Mouse (Mus musculus) CH12.LX (cell line): ENCODE results near the gene Spsb2. TPM values are rescaled to one million over a fixed set of nuclear protein-coding genes. Genes with fewer than 3 reads are reported as not detected.

Experiments used
- DNase-seq: peaks from one replicate; pipeline ENCODE4 v3.0.0-alpha.2; 2013; ENCODE audit errors: extremely low read depth
- H3K27ac ChIP-seq: 2 replicates; pipeline ENCODE4 v1.5.1; 2012; ENCODE audit warnings: low read depth, mild to moderate bottlenecking, control low read depth, moderate library complexity; ENCODE audit not compliant: insufficient read depth
- H3K27me3 ChIP-seq: replicated peaks from 2 replicates; pipeline ENCODE3; 2012; ENCODE audit warnings: inconsistent platforms
- H3K36me3 ChIP-seq, 2 experiments: replicated peaks in 1 of 2; 2 replicates each; pipeline versions ENCODE3 to v1.6.1; 2012; ENCODE audit warnings: inconsistent platforms in 1 of 2, low read length in 1 of 2, mild to moderate bottlenecking in 1 of 2, mixed read lengths in 1 of 2, moderate library complexity in 1 of 2; ENCODE audit not compliant: control insufficient read depth in 1 of 2, insufficient read depth in 1 of 2
- H3K4me1 ChIP-seq, 2 experiments: 2 replicates each; pipeline ENCODE4 v1.6.1; 2012; ENCODE audit warnings: inconsistent platforms in 1 of 2, moderate library complexity in 1 of 2; ENCODE audit not compliant: insufficient read depth in 2 of 2, control insufficient read depth in 1 of 2
- H3K4me2 ChIP-seq: 2 replicates; pipeline ENCODE4 v1.6.1; 2012; ENCODE audit warnings: low read depth, mild to moderate bottlenecking, control low read depth; ENCODE audit not compliant: poor library complexity, insufficient read depth, severe bottlenecking
- H3K4me3 ChIP-seq, 3 experiments: fragments of 150-350 bp in 1 of 3; sonication (generic) in 1 of 3; replicated peaks in 1 of 3; 2 replicates each; pipeline versions ENCODE3 to v1.5.1; 2011 to 2012; ENCODE audit warnings: low read depth in 2 of 3, low read length in 2 of 3, mild to moderate bottlenecking in 2 of 3, moderate library complexity in 2 of 3, control low read depth in 1 of 3, improper control_type of control experiment in 1 of 3, inconsistent platforms in 1 of 3, mixed read lengths in 1 of 3; ENCODE audit not compliant: poor library complexity in 1 of 3
- H3K79me2 ChIP-seq: replicated peaks from 2 replicates; pipeline ENCODE4 v1.6.1; 2012; ENCODE audit warnings: mild to moderate bottlenecking, moderate library complexity; ENCODE audit not compliant: control insufficient read depth, poor library complexity, insufficient read depth, severe bottlenecking; ENCODE audit errors: extremely low read depth
- H3K9ac ChIP-seq: 2 replicates; pipeline ENCODE4 v1.6.1; 2012; ENCODE audit warnings: low read depth, mild to moderate bottlenecking, control low read depth, moderate library complexity; ENCODE audit not compliant: insufficient read depth
- H3K9me3 ChIP-seq: replicated peaks from 2 replicates; pipeline ENCODE3; 2012; ENCODE audit warnings: low read length, inconsistent platforms, mixed read lengths
- BHLHE40 ChIP-seq: IDR thresholded peaks from 2 replicates; pipeline ENCODE4 v1.6.1; 2011; ENCODE audit warnings: mild to moderate bottlenecking, low read depth, low read length, improper control_type of control experiment
- CHD2 ChIP-seq: IDR thresholded peaks from 2 replicates; pipeline ENCODE4 v1.6.1; 2011; ENCODE audit warnings: low read length, improper control_type of control experiment
- CTCF ChIP-seq, 2 experiments: IDR thresholded peaks in 1 of 2; conservative IDR thresholded peaks in 1 of 2; 2 replicates each; pipeline ENCODE4 v1.5.1; 2011 to 2012; ENCODE audit warnings: low read depth in 2 of 2, low read length in 2 of 2, improper control_type of control experiment in 1 of 2, inconsistent platforms in 1 of 2, mild to moderate bottlenecking in 1 of 2, moderate library complexity in 1 of 2
- EP300 ChIP-seq: IDR thresholded peaks from 2 replicates; pipeline ENCODE4 v1.6.1; 2011; ENCODE audit warnings: low read length, improper control_type of control experiment
- ETS1 ChIP-seq: conservative IDR thresholded peaks from 2 replicates; pipeline ENCODE4 v1.6.1; 2012; ENCODE audit warnings: low read depth, mild to moderate bottlenecking, inconsistent platforms, low read length, improper control_type of control experiment, moderate library complexity
- GABPA ChIP-seq: IDR thresholded peaks from 2 replicates; pipeline ENCODE4 v1.6.1; 2012; ENCODE audit warnings: low read depth, low read length, improper control_type of control experiment, inconsistent platforms; ENCODE audit not compliant: insufficient replicate concordance
- HCFC1 ChIP-seq: IDR thresholded peaks from 2 replicates; pipeline ENCODE4 v1.6.1; 2012; ENCODE audit warnings: low read depth, mild to moderate bottlenecking, inconsistent platforms, low read length, improper control_type of control experiment
- JUN ChIP-seq: IDR thresholded peaks from 2 replicates; pipeline ENCODE4 v1.6.1; 2011; ENCODE audit warnings: low read depth, mild to moderate bottlenecking, low read length, improper control_type of control experiment, moderate library complexity; ENCODE audit not compliant: insufficient read depth
- JUND ChIP-seq: conservative IDR thresholded peaks from 2 replicates; pipeline ENCODE4 v1.6.1; 2011; ENCODE audit warnings: low read depth, low read length, improper control_type of control experiment
- MAFK ChIP-seq: IDR thresholded peaks from 2 replicates; pipeline ENCODE4 v1.6.1; 2011; ENCODE audit warnings: low read length, improper control_type of control experiment; ENCODE audit not compliant: insufficient replicate concordance
- MAZ ChIP-seq: IDR thresholded peaks from 2 replicates; pipeline ENCODE4 v1.6.1; 2012; ENCODE audit warnings: low read depth, mild to moderate bottlenecking, inconsistent platforms, low read length, improper control_type of control experiment, moderate library complexity
- MEF2A ChIP-seq: IDR thresholded peaks from 2 replicates; pipeline ENCODE4 v1.6.1; 2014; ENCODE audit warnings: low read depth, mild to moderate bottlenecking, inconsistent platforms, low read length, improper control_type of control experiment, borderline replicate concordance
- MYC ChIP-seq: IDR thresholded peaks from 2 replicates; pipeline ENCODE4 v1.6.1; 2011; ENCODE audit warnings: low read depth, mild to moderate bottlenecking, improper control_type of control experiment, low read length
- NELFE ChIP-seq: IDR thresholded peaks from 2 replicates; pipeline ENCODE4 v1.6.1; 2011; ENCODE audit warnings: low read depth, low read length, improper control_type of control experiment
- NRF1 ChIP-seq: IDR thresholded peaks from 2 replicates; pipeline ENCODE4 v1.6.1; 2014; ENCODE audit warnings: low read depth, mild to moderate bottlenecking, inconsistent platforms, low read length, improper control_type of control experiment, moderate library complexity
- PAX5 ChIP-seq: IDR thresholded peaks from 2 replicates; pipeline ENCODE4 v1.6.1; 2012; ENCODE audit warnings: low read length, inconsistent platforms, mixed read lengths
- POLR2A ChIP-seq: IDR thresholded peaks from 2 replicates; pipeline ENCODE4 v1.6.1; 2011; ENCODE audit warnings: low read depth, mild to moderate bottlenecking, improper control_type of control experiment, low read length
- POLR2AphosphoS2 ChIP-seq: IDR thresholded peaks from 2 replicates; pipeline ENCODE4 v1.6.1; 2011; ENCODE audit warnings: low read depth, low read length, improper control_type of control experiment
- RAD21 ChIP-seq: IDR thresholded peaks from 2 replicates; pipeline ENCODE4 v1.6.1; 2011; ENCODE audit warnings: low read depth, mild to moderate bottlenecking, low read length, improper control_type of control experiment, moderate library complexity
- RCOR1 ChIP-seq: conservative IDR thresholded peaks from 2 replicates; pipeline ENCODE4 v1.6.1; 2012; ENCODE audit warnings: low read depth, mild to moderate bottlenecking, inconsistent platforms, low read length, improper control_type of control experiment
- SIN3A ChIP-seq: IDR thresholded peaks from 2 replicates; pipeline ENCODE4 v1.6.1; 2012; ENCODE audit warnings: low read length, improper control_type of control experiment, inconsistent platforms
- SMC3 ChIP-seq: IDR thresholded peaks from 2 replicates; pipeline ENCODE4 v1.6.1; 2011; ENCODE audit warnings: low read depth, low read length, improper control_type of control experiment
- TBP ChIP-seq: conservative IDR thresholded peaks from 2 replicates; pipeline ENCODE4 v1.6.1; 2011; ENCODE audit warnings: low read depth, low read length, improper control_type of control experiment
- TCF12 ChIP-seq: IDR thresholded peaks from 2 replicates; pipeline ENCODE4 v1.6.1; 2014; ENCODE audit warnings: low read depth, mild to moderate bottlenecking, inconsistent platforms, low read length, improper control_type of control experiment
- UBTF ChIP-seq: IDR thresholded peaks from 2 replicates; pipeline ENCODE4 v1.6.1; 2012; ENCODE audit warnings: low read depth, mild to moderate bottlenecking, inconsistent platforms, low read length, improper control_type of control experiment, moderate library complexity
- USF1 ChIP-seq: IDR thresholded peaks from 2 replicates; pipeline ENCODE4 v1.6.1; 2014; ENCODE audit warnings: low read depth, mild to moderate bottlenecking, inconsistent platforms, low read length, improper control_type of control experiment
- ZKSCAN1 ChIP-seq: IDR thresholded peaks from 2 replicates; pipeline ENCODE4 v1.6.1; 2012; ENCODE audit warnings: low read depth, inconsistent platforms, low read length, improper control_type of control experiment, borderline replicate concordance
- ZMIZ1 ChIP-seq: IDR thresholded peaks from 2 replicates; pipeline ENCODE4 v1.6.1; 2012; ENCODE audit warnings: low read depth, mild to moderate bottlenecking, inconsistent platforms, low read length, improper control_type of control experiment
- ZNF384 ChIP-seq: IDR thresholded peaks from 2 replicates; pipeline ENCODE4 v1.6.1; 2012; ENCODE audit warnings: low read depth, low read length, improper control_type of control experiment, inconsistent platforms
- dilution Hi-C: fragments of 300-500 bp; cut with MboI; formaldehyde crosslinking; loops from 2 replicates; pipeline ENCODE4 v1.14.3; 2020; ENCODE audit warnings: low sequenced_read_pairs; ENCODE audit not compliant: extremely low pct_unique_long_range_greater_than_20kb, extremely low pct_ligation_motif_present
- in situ Hi-C: fragments of 300-500 bp; cut with MboI; formaldehyde crosslinking; loops from 3 replicates; pipeline ENCODE4 v1.14.3; 2019; ENCODE audit warnings: low sequenced_read_pairs, low pct_ligation_motif_present, low pct_unique_long_range_greater_than_20kb, mixed read lengths
- polyA plus RNA-seq: library from polyadenylated mRNA; unstranded; fragments of >175 nt; gene quantifications from 2 replicates; pipeline ENCODE4 v1.2.1, GENCODE M21; 2012; ENCODE audit warnings: low read depth; ENCODE audit not compliant: insufficient read length
- total RNA-seq, 2 experiments: library from RNA; depleted of rRNA; stranded (reverse); fragments of 300-350 nt in 1 of 2; fragments of >200 nt in 1 of 2; gene quantifications; 2 replicates each; pipeline ENCODE4 v1.2.3; 2012 to 2014

Gene Spsb2
- total and polyA plus RNA-seq, 3 experiments, result 2.4 to 3.3 TPM; not detected in 1

GRCm38 (mm10) chr6:124807986-124808357, 489 bp upstream of the Spsb2 start:
- Histone ChIP-seq H3K9ac (no peak overlapping the region), H3K27ac (no peak overlapping the region), H3K9me3 (peaks cover 4% of the 10 kb centered on the region), H3K4me3 (no peak overlapping the region), H3K36me3 (peaks cover 23 to 52% of the 10 kb centered on the region in 2 experiments), H3K4me2 (peak overlapping the region; percentile 17; the same call in 1 of the 2 replicates), H3K79me2 (peaks cover 14% of the 10 kb centered on the region), H3K4me1 (peaks cover 0 to 46% of the 10 kb centered on the region in 2 experiments; a peak in 2 of 4 replicates), H3K27me3 (no peaks in the 10 kb centered on the region)
- in situ Hi-C loops, result no loop called here
- TF ChIP-seq MYC (no peak), SIN3A (no peak), JUND (no peak), TBP (no peak), USF1 (no peak), BHLHE40 (no peak), JUN (no peak), NELFE (no peak), SMC3 (no peak), ETS1 (no peak), EP300 (no peak), POLR2AphosphoS2 (no peak), TCF12 (no peak), NRF1 (no peak), RCOR1 (no peak), GABPA (no peak), UBTF (no peak), CTCF (conservative IDR thresholded peaks at IDR 0.05 in 1 of 2, IDR thresholded peaks at IDR 0.05 in 1 of 2; ENCODE audit: low read depth in 2 of 2, low read length in 2 of 2) (no peak), POLR2A (no peak), RAD21 (no peak)
- dilution Hi-C loops, result no loop called here
- no peak for DNase-seq

- H3K4me3 ChIP-seq, result peak overlapping the region in 2 of 3 experiments; percentile 30 to 66
- peak overlapping the region; percentile 62 for H3K9ac ChIP-seq
- peak overlapping the region; percentile 47 for H3K27ac ChIP-seq
- peaks cover 23% of the 10 kb centered on the region for H3K79me2 ChIP-seq
- H3K36me3 ChIP-seq, result peaks cover 23 to 52% of the 10 kb centered on the region in 2 experiments
- dilution Hi-C loops (no loop called here), in situ Hi-C loops (no loop called here)
- H3K4me2 ChIP-seq, result peak overlapping the region; percentile 26
- no peaks in the 10 kb centered on the region for H3K9me3 ChIP-seq
- no peak for DNase-seq
- peaks cover 1 to 48% of the 10 kb centered on the region in 2 experiments for H3K4me1 ChIP-seq
- no peaks in the 10 kb centered on the region for H3K27me3 ChIP-seq
- TF ChIP-seq ZNF384 (no peak), SMC3 (peak; percentile 37), PAX5 (no peak), SIN3A (peak; percentile 37; the same call in 1 of the 2 replicates), CTCF (conservative IDR thresholded peaks at IDR 0.05 in 1 of 2, IDR thresholded peaks at IDR 0.05 in 1 of 2; ENCODE audit: low read depth in 2 of 2, low read length in 2 of 2) (peak in 1 of 2 experiments; percentile 68; a peak in 2 of 4 replicates), POLR2AphosphoS2 (peak; percentile 21), TCF12 (peak; percentile 33; the same call in 1 of the 2 replicates), RAD21 (peak; percentile 32), MYC (peak; percentile 25; the same call in 1 of the 2 replicates), ZMIZ1 (peak; percentile 56; the same call in 1 of the 2 replicates), ZKSCAN1 (no peak), CHD2 (0 out of 2 replicates have a peak, but pooled peaks have one; percentile 9), MEF2A (peak; percentile 41; the same call in 1 of the 2 replicates), BHLHE40 (peak; percentile 48; the same call in 1 of the 2 replicates), MAFK (no peak), MAZ (peak; percentile 66; the same call in 1 of the 2 replicates), HCFC1 (peak; percentile 28; the same call in 1 of the 2 replicates)
Observed at GRCm38 (mm10) chr6:124809052-124809774, 752 bp downstream of the Spsb2 start.
